Mouse (Mus musculus) ES-E14 (cell line): Measurements from ENCODE around the gene Rps6ka1. TPM values are rescaled to one million over a fixed set of nuclear protein-coding genes. Genes with fewer than 3 reads are reported as not detected.

Experiments
- DNase-seq: peaks from one replicate; pipeline ENCODE4 v3.0.0-alpha.2; 2013; ENCODE audit warnings: low read depth, low spot score
- H3K27ac ChIP-seq: 2 replicates; pipeline ENCODE4 v1.5.1; 2012; ENCODE audit warnings: low read depth, mild to moderate bottlenecking, low read length, moderate library complexity, mixed read lengths; ENCODE audit not compliant: poor library complexity, insufficient read depth, severe bottlenecking
- H3K36me3 ChIP-seq: 2 replicates; pipeline ENCODE4 v1.6.1; 2012; ENCODE audit warnings: mild to moderate bottlenecking, low read length, moderate library complexity, mixed read lengths; ENCODE audit not compliant: control insufficient read depth, poor library complexity, insufficient read depth, severe bottlenecking
- H3K4me1 ChIP-seq, 2 experiments: fragments of 150-350 bp in 1 of 2; sonication (generic) in 1 of 2; 2 replicates each; pipeline ENCODE4 v1.6.1; 2012; ENCODE audit warnings: low read length in 2 of 2, mild to moderate bottlenecking in 1 of 2, mixed read lengths in 1 of 2; ENCODE audit not compliant: control insufficient read depth in 2 of 2, insufficient read depth in 2 of 2, poor library complexity in 1 of 2
- H3K4me3 ChIP-seq, 2 experiments: fragments of 150-350 bp in 1 of 2; sonication (generic) in 1 of 2; 2 replicates each; pipeline ENCODE4 v1.5.1; 2012; ENCODE audit warnings: low read length in 2 of 2, low read depth in 1 of 2, mild to moderate bottlenecking in 1 of 2, mixed read lengths in 1 of 2; ENCODE audit not compliant: insufficient read depth in 1 of 2, poor library complexity in 1 of 2, severe bottlenecking in 1 of 2
- H3K9ac ChIP-seq: 2 replicates; pipeline ENCODE4 v1.6.1; 2012; ENCODE audit warnings: low read depth, mild to moderate bottlenecking, low read length, mixed read lengths; ENCODE audit not compliant: poor library complexity, insufficient read depth, severe bottlenecking
- H3K9me3 ChIP-seq: fragments of 150-350 bp; sonication (generic); 2 replicates; pipeline ENCODE4 v1.6.1; 2012; ENCODE audit warnings: low read depth, mild to moderate bottlenecking, low read length; ENCODE audit not compliant: control insufficient read depth, insufficient read depth
- CHD2 ChIP-seq: IDR thresholded peaks from 2 replicates; pipeline ENCODE4 v1.6.1; 2014; ENCODE audit warnings: mild to moderate bottlenecking, low read depth, low read length, inconsistent platforms
- HCFC1 ChIP-seq: IDR thresholded peaks from 2 replicates; pipeline ENCODE4 v1.6.1; 2012; ENCODE audit warnings: low read length, inconsistent platforms, borderline replicate concordance; ENCODE audit not compliant: insufficient read depth
- MAFK ChIP-seq: IDR thresholded peaks from 2 replicates; pipeline ENCODE4 v1.6.1; 2014; ENCODE audit warnings: mild to moderate bottlenecking, low read depth, low read length, inconsistent platforms; ENCODE audit not compliant: insufficient read depth
- ZC3H11A ChIP-seq: IDR thresholded peaks from 2 replicates; pipeline ENCODE4 v1.6.1; 2012; ENCODE audit warnings: low read depth, mild to moderate bottlenecking, inconsistent platforms, low read length, borderline replicate concordance
- ZNF384 ChIP-seq: IDR thresholded peaks from 2 replicates; pipeline ENCODE4 v1.6.1; 2012; ENCODE audit warnings: low read depth, low read length, inconsistent platforms
- in situ Hi-C, 2 experiments: fragments of 600-800 bp; cut with MboI; formaldehyde crosslinking; loops; one replicate each; pipeline ENCODE4 v1.15.1; 2025; ENCODE audit warnings: low sequenced_read_pairs in 2 of 2, inconsistent platforms in 1 of 2; ENCODE audit not compliant: unreplicated experiment in 2 of 2
- total RNA-seq: library from RNA; depleted of rRNA; stranded (reverse); fragments of 300-350 nt; gene quantifications from 2 replicates; pipeline ENCODE4 v1.2.3, GENCODE M21; 2012

Gene Rps6ka1
- total RNA-seq, 1 experiment = 87.1 TPM

- Histone ChIP-seq H3K4me1 (peaks cover 6% of the 10 kb centered on the region in 2 experiments; a peak in 2 of 4 replicates), H3K9ac (no peak overlapping the region), H3K27ac (no peak overlapping the region), H3K36me3 (no peaks in the 10 kb centered on the region), H3K4me3 (no peak overlapping the region), H3K9me3 (no peaks in the 10 kb centered on the region)
- no peak for TF ChIP-seq ZNF384
- no peak for TF ChIP-seq MAFK
- no peak for TF ChIP-seq ZC3H11A
- no peak for TF ChIP-seq HCFC1
- no peak for TF ChIP-seq CHD2
- in situ Hi-C loops = loop anchor here in 1 of 2 experiments (25.0 kb wide), 1 partner anchor 243 kb away; the partner anchor contains the start of gene Gpn2
- DNase-seq = no peak
These were observed 57.1 kb downstream of the Rps6ka1 start for GRCm38 (mm10) chr4:133830453-133830852.

- H3K4me1 ChIP-seq = peaks cover 6% of the 10 kb centered on the region in 2 experiments; a peak in 2 of 4 replicates
- H3K27ac ChIP-seq = no peak overlapping the region
- H3K9ac ChIP-seq = no peak overlapping the region
- no peaks in the 10 kb centered on the region for H3K9me3 ChIP-seq
- no peaks in the 10 kb centered on the region for H3K36me3 ChIP-seq
- in situ Hi-C loops = loop anchor here (5.0 to 25.0 kb wide), 4 partner anchors 155 to 242 kb away; partner anchors contain the start of genes Gpn2 (in 1 of the 2) and Pigv (in 1 of the 2)
- TF ChIP-seq ZC3H11A = peak; percentile 46; the same call in 1 of the 2 replicates
- TF ChIP-seq ZNF384 = no peak
- no peak for DNase-seq
- H3K4me3 ChIP-seq = no peak overlapping the region
These were observed 58.1 kb downstream of the Rps6ka1 start for GRCm38 (mm10) chr4:133829281-133830070.

GRCm38 (mm10) chr4:133827887-133828794, 59.5 kb downstream of the Rps6ka1 start:
- H3K4me1 ChIP-seq = peaks cover 6% of the 10 kb centered on the region in 2 experiments; a peak in 2 of 4 replicates
- in situ Hi-C loops = loop anchor here (5.0 to 25.0 kb wide), 4 partner anchors 153 to 241 kb away; partner anchors contain the start of genes Gpn2 (in 1 of the 2) and Pigv (in 1 of the 2)
- H3K9me3 ChIP-seq = no peaks in the 10 kb centered on the region
- no peak for DNase-seq
- H3K9ac ChIP-seq = no peak overlapping the region
- H3K4me3 ChIP-seq = peak overlapping the region in 1 of 2 experiments; percentile 56; a peak in 2 of 4 replicates
- H3K36me3 ChIP-seq = no peaks in the 10 kb centered on the region
- no peak overlapping the region for H3K27ac ChIP-seq
- TF ChIP-seq MAFK = no peak
- TF ChIP-seq HCFC1 = no peak
- TF ChIP-seq ZNF384 = no peak
- TF ChIP-seq ZC3H11A = no peak
- TF ChIP-seq CHD2 = no peak

- in situ Hi-C loops = loop anchor here (5.0 to 25.0 kb wide), 4 partner anchors 153 to 240 kb away; partner anchors contain the start of genes Gpn2 (in 1 of the 2) and Pigv (in 1 of the 2)
- no peak for TF ChIP-seq HCFC1
- no peak for TF ChIP-seq ZNF384
- no peak for TF ChIP-seq ZC3H11A
- no peak for TF ChIP-seq CHD2
- no peak for TF ChIP-seq MAFK
- Histone ChIP-seq H3K4me3 (peak overlapping the region in 1 of 2 experiments; percentile 56; a peak in 2 of 4 replicates), H3K9ac (no peak overlapping the region), H3K9me3 (no peaks in the 10 kb centered on the region), H3K36me3 (no peaks in the 10 kb centered on the region), H3K4me1 (peaks cover 6% of the 10 kb centered on the region in 2 experiments; a peak in 2 of 4 replicates), H3K27ac (no peak overlapping the region)
- DNase-seq = no peak
These were observed 60.2 kb downstream of the Rps6ka1 start for GRCm38 (mm10) chr4:133827354-133827753.
